Mouse (Mus musculus): ENCODE measurements at regions not wholly inside any gene's neighbourhood (a gene's known extent, or its start where the extent isn't known, plus 50 kb on each side); places are given as distances from the start of the nearest gene placed in this dataset.

GRCm38 (mm10) chr10:9457222-9457621 lies 217.8 kb downstream of the Samd5 start:
- Histone ChIP-seq H3K4me1 (ENCODE audit: control insufficient read depth, insufficient read depth, low read length) (no peaks in the 10 kb centered on the region), H3K27ac (ENCODE audit: insufficient read depth, low read length) (no peak overlapping the region), H3K27me3 (ENCODE audit: control insufficient read depth, insufficient read depth, low read length, poor library complexity, severe bottlenecking) (no peaks in the 10 kb centered on the region), H3K9ac (ENCODE audit: low read depth, poor library complexity, severe bottlenecking) (no peak overlapping the region), H3K36me3 (ENCODE audit: control insufficient read depth, insufficient read depth, low read length, poor library complexity, severe bottlenecking) (no peaks in the 10 kb centered on the region), H3K9me3 (replicated peaks; ENCODE audit: control insufficient read depth, insufficient read depth, low read length, poor library complexity, severe bottlenecking) (no peaks in the 10 kb centered on the region), H3K4me3 (ENCODE audit: low read depth, low read length) (no peak overlapping the region)
- TF ChIP-seq EP300 (IDR thresholded peaks at IDR 0.05; ENCODE audit: insufficient read depth, low read depth, low read length) (no peak), CTCF (IDR thresholded peaks at IDR 0.05; ENCODE audit: low read depth, low read length) (no peak), POLR2A (IDR thresholded peaks at IDR 0.05; ENCODE audit: insufficient read depth, low read length) (no peak)

- TF ChIP-seq CTCF (IDR thresholded peaks at IDR 0.05; ENCODE audit: low read depth, low read length) (no peak), POLR2A (IDR thresholded peaks at IDR 0.05; ENCODE audit: insufficient read depth, low read length) (no peak), EP300 (IDR thresholded peaks at IDR 0.05; ENCODE audit: insufficient read depth, low read depth, low read length) (no peak)
- H3K27ac ChIP-seq (ENCODE audit: insufficient read depth, low read length) = no peak overlapping the region
- H3K27me3 ChIP-seq (ENCODE audit: control insufficient read depth, insufficient read depth, low read length, poor library complexity, severe bottlenecking) = no peaks in the 10 kb centered on the region
Observed at GRCm38 (mm10) chr10:9439072-9439471, 235.9 kb downstream of the Samd5 start.

GRCm38 (mm10) chr10:9438366-9438765 lies 236.6 kb downstream of the Samd5 start:
- TF ChIP-seq EP300 (IDR thresholded peaks at IDR 0.05; ENCODE audit: insufficient read depth, low read depth, low read length) = no peak
- no peak for TF ChIP-seq POLR2A (IDR thresholded peaks at IDR 0.05; ENCODE audit: insufficient read depth, low read length)
- TF ChIP-seq CTCF (IDR thresholded peaks at IDR 0.05; ENCODE audit: low read depth, low read length) = no peak
- H3K27ac ChIP-seq (ENCODE audit: insufficient read depth, low read length) = no peak overlapping the region

More at GRCm38 (mm10) chr10:9439072-9439471, 235.9 kb downstream of the Samd5 start:
- H3K9ac ChIP-seq (ENCODE audit: low read depth, poor library complexity, severe bottlenecking) = no peak overlapping the region
- no peaks in the 10 kb centered on the region for H3K9me3 ChIP-seq (replicated peaks; ENCODE audit: control insufficient read depth, insufficient read depth, low read length, poor library complexity, severe bottlenecking)
- no peak overlapping the region for H3K4me3 ChIP-seq (ENCODE audit: low read depth, low read length)
- H3K36me3 ChIP-seq (ENCODE audit: control insufficient read depth, insufficient read depth, low read length, poor library complexity, severe bottlenecking) = no peaks in the 10 kb centered on the region
- no peaks in the 10 kb centered on the region for H3K4me1 ChIP-seq (ENCODE audit: control insufficient read depth, insufficient read depth, low read length)

GRCm38 (mm10) chr10:9429085-9429484 lies 245.9 kb downstream of the Samd5 start:
- H3K27me3 ChIP-seq (ENCODE audit: control insufficient read depth, insufficient read depth, low read length, poor library complexity, severe bottlenecking) = no peaks in the 10 kb centered on the region
- no peak overlapping the region for H3K4me3 ChIP-seq (ENCODE audit: low read depth, low read length)
- TF ChIP-seq CTCF (IDR thresholded peaks at IDR 0.05; ENCODE audit: low read depth, low read length) (no peak), POLR2A (IDR thresholded peaks at IDR 0.05; ENCODE audit: insufficient read depth, low read length) (no peak), EP300 (IDR thresholded peaks at IDR 0.05; ENCODE audit: insufficient read depth, low read depth, low read length) (no peak)
- no peaks in the 10 kb centered on the region for H3K4me1 ChIP-seq (ENCODE audit: control insufficient read depth, insufficient read depth, low read length)
- H3K9me3 ChIP-seq (replicated peaks; ENCODE audit: control insufficient read depth, insufficient read depth, low read length, poor library complexity, severe bottlenecking) = no peaks in the 10 kb centered on the region
- H3K9ac ChIP-seq (ENCODE audit: low read depth, poor library complexity, severe bottlenecking) = no peak overlapping the region
- no peaks in the 10 kb centered on the region for H3K36me3 ChIP-seq (ENCODE audit: control insufficient read depth, insufficient read depth, low read length, poor library complexity, severe bottlenecking)
- H3K27ac ChIP-seq (ENCODE audit: insufficient read depth, low read length) = no peak overlapping the region

More at GRCm38 (mm10) chr10:9438366-9438765, 236.6 kb downstream of the Samd5 start:
- Histone ChIP-seq H3K9ac (ENCODE audit: low read depth, poor library complexity, severe bottlenecking) (no peak overlapping the region), H3K27me3 (ENCODE audit: control insufficient read depth, insufficient read depth, low read length, poor library complexity, severe bottlenecking) (no peaks in the 10 kb centered on the region), H3K36me3 (ENCODE audit: control insufficient read depth, insufficient read depth, low read length, poor library complexity, severe bottlenecking) (no peaks in the 10 kb centered on the region), H3K9me3 (replicated peaks; ENCODE audit: control insufficient read depth, insufficient read depth, low read length, poor library complexity, severe bottlenecking) (no peaks in the 10 kb centered on the region), H3K4me1 (ENCODE audit: control insufficient read depth, insufficient read depth, low read length) (no peaks in the 10 kb centered on the region), H3K4me3 (ENCODE audit: low read depth, low read length) (no peak overlapping the region)

- no peaks in the 10 kb centered on the region for H3K36me3 ChIP-seq (ENCODE audit: control insufficient read depth, insufficient read depth, low read length, poor library complexity, severe bottlenecking)
- no peak overlapping the region for H3K9ac ChIP-seq (ENCODE audit: low read depth, poor library complexity, severe bottlenecking)
- H3K4me3 ChIP-seq (ENCODE audit: low read depth, low read length) = no peak overlapping the region
- H3K9me3 ChIP-seq (replicated peaks; ENCODE audit: control insufficient read depth, insufficient read depth, low read length, poor library complexity, severe bottlenecking) = no peaks in the 10 kb centered on the region
- TF ChIP-seq EP300 (IDR thresholded peaks at IDR 0.05; ENCODE audit: insufficient read depth, low read depth, low read length) (no peak), POLR2A (IDR thresholded peaks at IDR 0.05; ENCODE audit: insufficient read depth, low read length) (no peak), CTCF (IDR thresholded peaks at IDR 0.05; ENCODE audit: low read depth, low read length) (no peak)
- no peaks in the 10 kb centered on the region for H3K4me1 ChIP-seq (ENCODE audit: control insufficient read depth, insufficient read depth, low read length)
- H3K27ac ChIP-seq (ENCODE audit: insufficient read depth, low read length) = no peak overlapping the region
- H3K27me3 ChIP-seq (ENCODE audit: control insufficient read depth, insufficient read depth, low read length, poor library complexity, severe bottlenecking) = no peaks in the 10 kb centered on the region
Observed at GRCm38 (mm10) chr10:9420741-9421140, 254.3 kb downstream of the Samd5 start.

GRCm38 (mm10) chr10:9416685-9417084 lies 258.3 kb downstream of the Samd5 start:
- H3K9me3 ChIP-seq (replicated peaks; ENCODE audit: control insufficient read depth, insufficient read depth, low read length, poor library complexity, severe bottlenecking) = no peaks in the 10 kb centered on the region
- H3K36me3 ChIP-seq (ENCODE audit: control insufficient read depth, insufficient read depth, low read length, poor library complexity, severe bottlenecking) = no peaks in the 10 kb centered on the region
- TF ChIP-seq POLR2A (IDR thresholded peaks at IDR 0.05; ENCODE audit: insufficient read depth, low read length) (no peak), CTCF (IDR thresholded peaks at IDR 0.05; ENCODE audit: low read depth, low read length) (no peak), EP300 (IDR thresholded peaks at IDR 0.05; ENCODE audit: insufficient read depth, low read depth, low read length) (no peak)
- no peak overlapping the region for H3K9ac ChIP-seq (ENCODE audit: low read depth, poor library complexity, severe bottlenecking)
- no peak overlapping the region for H3K27ac ChIP-seq (ENCODE audit: insufficient read depth, low read length)
- H3K4me3 ChIP-seq (ENCODE audit: low read depth, low read length) = no peak overlapping the region
- H3K4me1 ChIP-seq (ENCODE audit: control insufficient read depth, insufficient read depth, low read length) = no peaks in the 10 kb centered on the region
- no peaks in the 10 kb centered on the region for H3K27me3 ChIP-seq (ENCODE audit: control insufficient read depth, insufficient read depth, low read length, poor library complexity, severe bottlenecking)

Data from ES-Bruce4 (cell line).